Mouse (Mus musculus): Measurements from ENCODE around the gene Sap30. TPM values are rescaled to one million over a fixed set of nuclear protein-coding genes. Genes with fewer than 3 reads are reported as not detected.
A peak's percentile ranks its signal among the peaks of the same experiment; 100 is the strongest.

Gene Sap30
- polyA plus RNA-seq (2015; fragmentation: Nextera tagmentation; extraction: Ambion mirVana): 23.8 and 28.6 TPM in 2 replicates

- DNase-seq (ENCODE audit: low spot score) (peak; percentile 99), ATAC-seq (ENCODE audit: low FRiP score, low TSS enrichment) (peak; percentile 98)
- H3K4me2 ChIP-seq (replicated peaks; ENCODE audit: low read depth): peak within 1 kb of the TSS; percentile 64
- peak within 1 kb of the TSS; percentile 74 for H3K9ac ChIP-seq (ENCODE audit: low read length)
- peak within 1 kb of the TSS; percentile 91 for H3K27ac ChIP-seq (replicated peaks)
- H3K4me3 ChIP-seq (ENCODE audit: low read depth, low read length): peak within 1 kb of the TSS; percentile 97
- H3K27me3 ChIP-seq (ENCODE audit: control insufficient read depth, insufficient read depth, low read length): no peaks in the 10 kb centered on the region
- no peaks in the 10 kb centered on the region for H3K36me3 ChIP-seq (ENCODE audit: control insufficient read depth, insufficient read depth, low read length)
- H3K9me3 ChIP-seq (ENCODE audit: control insufficient read depth, low read length): no peaks in the 10 kb centered on the region
- no peaks in the 10 kb centered on the region for H3K4me1 ChIP-seq (replicated peaks; ENCODE audit: control insufficient read depth, insufficient read depth)
- TF ChIP-seq CTCF (IDR thresholded peaks at IDR 0.05; ENCODE audit: low read depth): no peak
- no peak for TF ChIP-seq EP300 (optimal IDR thresholded peaks at IDR 0.05)
- WGBS: 0% methylated on average over 59 of the region's 66 CpGs
Measured at GRCm38 (mm10) chr8:57487441-57488155, at the start of gene Sap30. Gene Sap30, minus strand, starts transcription at chr8:57487860.

GRCm38 (mm10) chr8:57536167-57536566, 48.5 kb upstream of the Sap30 start:
- WGBS: 92% methylated on average over 6 of the region's 6 CpGs
- TF ChIP-seq EP300 (optimal IDR thresholded peaks at IDR 0.05) (no peak), CTCF (IDR thresholded peaks at IDR 0.05; ENCODE audit: low read depth) (no peak)
- H3K4me1 ChIP-seq (replicated peaks; ENCODE audit: control insufficient read depth, insufficient read depth): no peaks in the 10 kb centered on the region
- DNase-seq (ENCODE audit: low spot score): no peak
- H3K9me3 ChIP-seq (ENCODE audit: control insufficient read depth, low read length): no peaks in the 10 kb centered on the region
- H3K4me3 ChIP-seq (ENCODE audit: low read depth, low read length): no peak overlapping the region
- peaks cover 3% of the 10 kb centered on the region for H3K36me3 ChIP-seq (ENCODE audit: control insufficient read depth, insufficient read depth, low read length)
- no peak overlapping the region for H3K4me2 ChIP-seq (replicated peaks; ENCODE audit: low read depth)
- no peak overlapping the region for H3K9ac ChIP-seq (ENCODE audit: low read length)
- H3K27ac ChIP-seq (replicated peaks): no peak overlapping the region
- ATAC-seq (ENCODE audit: low FRiP score, low TSS enrichment): no peak
- no peaks in the 10 kb centered on the region for H3K27me3 ChIP-seq (ENCODE audit: control insufficient read depth, insufficient read depth, low read length)

- no peak overlapping the region for H3K9ac ChIP-seq (ENCODE audit: low read length)
- H3K9me3 ChIP-seq (ENCODE audit: control insufficient read depth, low read length): no peaks in the 10 kb centered on the region
- ATAC-seq (ENCODE audit: low FRiP score, low TSS enrichment) (no peak), DNase-seq (ENCODE audit: low spot score) (no peak)
- H3K4me1 ChIP-seq (replicated peaks; ENCODE audit: control insufficient read depth, insufficient read depth): no peaks in the 10 kb centered on the region
- 59% methylated on average over 4 of the region's 4 CpGs for WGBS
- H3K27ac ChIP-seq (replicated peaks): no peak overlapping the region
- H3K27me3 ChIP-seq (ENCODE audit: control insufficient read depth, insufficient read depth, low read length): no peaks in the 10 kb centered on the region
- H3K4me2 ChIP-seq (replicated peaks; ENCODE audit: low read depth): no peak overlapping the region
- peaks cover 3% of the 10 kb centered on the region for H3K36me3 ChIP-seq (ENCODE audit: control insufficient read depth, insufficient read depth, low read length)
- H3K4me3 ChIP-seq (ENCODE audit: low read depth, low read length): no peak overlapping the region
- TF ChIP-seq EP300 (optimal IDR thresholded peaks at IDR 0.05): no peak
- TF ChIP-seq CTCF (IDR thresholded peaks at IDR 0.05; ENCODE audit: low read depth): no peak
Measured at GRCm38 (mm10) chr8:57534495-57534894, 46.8 kb upstream of the Sap30 start.

GRCm38 (mm10) chr8:57533106-57533505, 45.4 kb upstream of the Sap30 start:
- no peak overlapping the region for H3K27ac ChIP-seq (replicated peaks)
- DNase-seq (ENCODE audit: low spot score) (no peak), ATAC-seq (ENCODE audit: low FRiP score, low TSS enrichment) (no peak)
- H3K9ac ChIP-seq (ENCODE audit: low read length): no peak overlapping the region
- H3K9me3 ChIP-seq (ENCODE audit: control insufficient read depth, low read length): no peaks in the 10 kb centered on the region
- peaks cover 3% of the 10 kb centered on the region for H3K36me3 ChIP-seq (ENCODE audit: control insufficient read depth, insufficient read depth, low read length)
- H3K27me3 ChIP-seq (ENCODE audit: control insufficient read depth, insufficient read depth, low read length): no peaks in the 10 kb centered on the region
- H3K4me1 ChIP-seq (replicated peaks; ENCODE audit: control insufficient read depth, insufficient read depth): no peaks in the 10 kb centered on the region
- TF ChIP-seq EP300 (optimal IDR thresholded peaks at IDR 0.05) (no peak), CTCF (IDR thresholded peaks at IDR 0.05; ENCODE audit: low read depth) (no peak)
- 94% methylated on average over 4 of the region's 4 CpGs for WGBS
- H3K4me2 ChIP-seq (replicated peaks; ENCODE audit: low read depth): no peak overlapping the region
- H3K4me3 ChIP-seq (ENCODE audit: low read depth, low read length): no peak overlapping the region

DNA sequence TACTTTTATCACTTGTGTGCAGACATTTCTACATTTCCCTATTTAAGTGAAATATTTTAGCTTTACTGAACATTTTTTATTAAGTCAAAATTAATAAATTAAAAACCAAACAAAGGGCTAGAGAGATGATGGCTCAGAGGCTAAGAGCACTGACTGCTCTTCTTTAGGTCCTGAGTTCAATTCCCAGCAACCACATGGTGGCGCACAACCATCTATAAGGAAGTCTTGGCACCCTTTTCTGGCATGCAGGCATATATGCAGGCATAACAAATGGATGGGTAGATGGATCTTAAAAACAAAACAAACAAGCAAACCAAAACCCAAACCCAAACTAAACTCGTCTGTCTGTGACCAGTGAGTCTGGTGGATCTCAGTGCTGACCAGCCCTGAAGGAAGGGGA, 44.6 kb upstream of the Sap30 start:
- H3K27me3 ChIP-seq (ENCODE audit: control insufficient read depth, insufficient read depth, low read length): no peaks in the 10 kb centered on the region
- H3K9me3 ChIP-seq (ENCODE audit: control insufficient read depth, low read length): no peaks in the 10 kb centered on the region
- no peak overlapping the region for H3K9ac ChIP-seq (ENCODE audit: low read length)
- TF ChIP-seq CTCF (IDR thresholded peaks at IDR 0.05; ENCODE audit: low read depth) (peak; percentile 64), EP300 (optimal IDR thresholded peaks at IDR 0.05) (no peak)
- WGBS: 56% methylated on average over 2 of the region's 2 CpGs
- no peak overlapping the region for H3K4me2 ChIP-seq (replicated peaks; ENCODE audit: low read depth)
- DNase-seq (ENCODE audit: low spot score) (no peak), ATAC-seq (ENCODE audit: low FRiP score, low TSS enrichment) (no peak)
- H3K4me1 ChIP-seq (replicated peaks; ENCODE audit: control insufficient read depth, insufficient read depth): no peaks in the 10 kb centered on the region
- H3K36me3 ChIP-seq (ENCODE audit: control insufficient read depth, insufficient read depth, low read length): peaks cover 3% of the 10 kb centered on the region
- no peak overlapping the region for H3K4me3 ChIP-seq (ENCODE audit: low read depth, low read length)
- no peak overlapping the region for H3K27ac ChIP-seq (replicated peaks)

DNA sequence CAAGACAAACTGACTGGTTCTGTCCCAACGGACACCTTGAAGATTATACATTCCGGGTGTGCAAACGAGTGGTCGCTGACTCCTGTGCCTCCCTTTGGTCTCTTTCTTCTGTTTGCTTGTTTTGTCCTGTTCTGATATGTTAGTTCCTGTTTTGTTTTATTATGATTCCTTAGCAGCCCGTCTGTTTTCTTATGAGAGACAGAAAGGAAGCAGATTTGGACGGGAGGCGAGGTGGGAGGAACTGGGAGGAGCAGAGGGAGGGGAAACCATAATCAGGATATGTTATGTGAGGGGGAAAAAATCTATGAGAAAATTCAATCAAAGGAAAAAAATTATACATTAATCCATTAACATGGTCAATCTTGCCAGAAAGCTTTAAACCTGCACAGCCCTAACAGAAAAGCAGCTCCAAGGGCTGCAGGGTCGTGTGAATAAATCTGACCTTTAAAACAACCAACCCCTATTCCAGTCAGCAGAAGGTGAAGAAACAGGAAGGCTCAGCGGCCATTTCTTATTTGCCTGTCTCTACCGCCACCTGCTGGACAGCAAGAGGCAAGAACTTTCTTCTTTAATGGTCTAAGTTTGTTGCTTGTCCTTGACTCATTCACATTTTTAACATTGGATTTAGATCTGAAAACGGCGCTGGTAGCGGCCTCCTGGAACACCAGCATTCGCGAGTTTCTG, 43.1 kb upstream of the Sap30 start:
- H3K36me3 ChIP-seq (ENCODE audit: control insufficient read depth, insufficient read depth, low read length): peaks cover under 1% of the 10 kb centered on the region
- H3K9me3 ChIP-seq (ENCODE audit: control insufficient read depth, low read length): no peaks in the 10 kb centered on the region
- DNase-seq (ENCODE audit: low spot score) (peak; percentile 85), ATAC-seq (ENCODE audit: low FRiP score, low TSS enrichment) (peak; percentile 69)
- peak overlapping the region; percentile 19; the same call in 1 of the 2 replicates for H3K4me3 ChIP-seq (ENCODE audit: low read depth, low read length)
- TF ChIP-seq EP300 (optimal IDR thresholded peaks at IDR 0.05): no peak
- TF ChIP-seq CTCF (IDR thresholded peaks at IDR 0.05; ENCODE audit: low read depth): peak; percentile 96
- peak overlapping the region; percentile 33 for H3K4me2 ChIP-seq (replicated peaks; ENCODE audit: low read depth)
- no peaks in the 10 kb centered on the region for H3K4me1 ChIP-seq (replicated peaks; ENCODE audit: control insufficient read depth, insufficient read depth)
- peak overlapping the region; percentile 59 for H3K27ac ChIP-seq (replicated peaks)
- peak overlapping the region; percentile 31; the same call in 1 of the 2 replicates for H3K9ac ChIP-seq (ENCODE audit: low read length)
- H3K27me3 ChIP-seq (ENCODE audit: control insufficient read depth, insufficient read depth, low read length): no peaks in the 10 kb centered on the region
- 12% methylated on average over 15 of the region's 15 CpGs for WGBS
